Mouse (Mus musculus) cortical plate, adult 2 months (tissue): Measurements from ENCODE around the gene Enpp6.

Source experiments
- CTCF ChIP-seq: fragments of 200-500 bp; IDR thresholded peaks from 2 replicates; pipeline ENCODE4 v1.5.1; 2011; ENCODE audit warnings: mild to moderate bottlenecking, control low read depth, low read length; ENCODE audit not compliant: insufficient read depth; ENCODE audit errors: extremely low read depth
- POLR2A ChIP-seq: fragments of 200-500 bp; IDR thresholded peaks from 2 replicates; pipeline ENCODE4 v1.6.1; 2011; ENCODE audit warnings: mild to moderate bottlenecking, low read length, control low read depth; ENCODE audit not compliant: insufficient read depth; ENCODE audit errors: extremely low read depth

DNA sequence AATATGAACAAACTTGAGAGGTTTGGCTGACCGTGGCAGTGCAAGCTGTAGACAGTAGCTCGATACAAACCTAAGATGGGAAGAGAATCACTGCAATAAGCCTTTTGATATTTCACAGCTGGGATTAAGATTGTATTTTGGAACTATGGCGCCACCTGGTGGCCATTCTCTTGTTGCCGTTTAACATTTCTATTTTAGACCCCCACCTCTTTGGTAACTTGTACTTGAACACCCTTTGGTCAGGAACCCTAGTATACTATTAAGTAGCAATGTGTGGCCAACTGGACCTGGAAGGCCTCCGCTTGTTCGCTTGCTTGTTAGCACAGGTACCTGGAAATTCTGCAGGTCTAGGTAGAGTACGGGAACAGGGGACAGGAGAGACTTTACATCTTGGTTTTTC lies 33.2 kb upstream of the Enpp6 start:
- TF ChIP-seq CTCF = peak; percentile 58; the same call in 1 of the 2 replicates
- no peak for TF ChIP-seq POLR2A
